Mouse (Mus musculus) heart, adult 2 months (tissue): ENCODE results near the gene Iglon5.
A peak's percentile ranks its signal among the peaks of the same experiment; 100 is the strongest.

Experiments used
- CTCF ChIP-seq: fragments of 200-600 bp; IDR thresholded peaks from 2 replicates; pipeline ENCODE4 v1.8.1; 2022; ENCODE audit warnings: antibody characterized with exemption, mild to moderate bottlenecking, moderate library complexity
- POLR2A ChIP-seq: fragments of 200-500 bp; IDR thresholded peaks from 2 replicates; pipeline ENCODE4 v1.6.1; 2011; ENCODE audit warnings: mild to moderate bottlenecking, low read depth, low read length, control low read depth; ENCODE audit not compliant: insufficient read depth

GRCm38 (mm10) chr7:43466099-43466694 lies 23.7 kb downstream of the Iglon5 start:
- TF ChIP-seq POLR2A, result no peak
- TF ChIP-seq CTCF, result peak; percentile 96
